Mouse (Mus musculus) spleen, embryonic (tissue): ENCODE results near the gene Tfe3.

Experiments
- CTCF ChIA-PET: fragments of 350-600 bp; sonication (Branson Sonifier 250); formaldehyde crosslinking; loops from one replicate; lab custom pipeline; 2022; lab: Charles Lee

The Tfe3 gene

DNA sequence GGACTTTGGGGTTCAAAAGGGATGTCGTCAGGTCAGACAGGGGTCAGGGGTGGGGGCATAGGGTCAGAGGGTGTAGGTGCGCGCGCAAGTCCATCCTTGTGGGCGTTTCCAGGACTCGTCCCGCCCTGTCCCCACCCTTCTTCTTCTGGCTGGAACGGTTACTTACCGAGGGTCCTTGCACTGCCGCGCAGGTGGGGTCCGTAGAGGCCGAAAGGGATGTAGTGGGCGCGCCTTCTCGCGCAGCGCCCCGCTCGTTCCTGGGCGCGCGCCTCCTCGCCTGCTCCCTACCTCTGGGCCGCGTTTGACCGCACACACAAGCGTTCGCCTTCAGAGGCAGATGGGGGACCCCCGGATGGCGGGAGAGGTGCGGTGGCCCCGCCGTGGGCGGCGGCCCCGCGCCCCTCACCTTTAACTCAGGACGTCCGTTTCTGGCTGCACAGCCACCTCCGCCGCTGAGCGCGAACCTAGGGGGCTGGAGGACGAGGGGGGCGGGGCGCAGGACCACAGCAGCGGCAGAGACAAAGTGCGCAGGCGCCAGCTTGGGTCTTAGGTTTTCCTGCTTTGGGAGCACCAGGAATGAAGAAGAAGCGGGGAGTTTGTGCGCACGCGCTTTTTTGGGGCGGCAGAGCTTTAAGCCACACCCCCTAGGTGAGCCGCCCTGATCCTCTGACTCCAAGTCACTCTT, 11.8 kb upstream of the Tfe3 start, which contains the start of gene Ccdc120:
Gene Ccdc120, minus strand, starts transcription at position 474 of the 685 bp plus-strand sequence.
- CTCF ChIA-PET, result no interaction called here

- CTCF ChIA-PET, result interaction anchor here (0.6 to 0.7 kb wide), 2 partner anchors 23 to 38 kb away, joined by 3 to 4 read pairs; no protein-coding TSS in a partner anchor
Observed at GRCm38 (mm10) chrX:7753627-7754026, 8.7 kb upstream of the Tfe3 start.

GRCm38 (mm10) chrX:7762921-7763197, 499 bp downstream of the Tfe3 start:
- CTCF ChIA-PET, result no interaction called here

- CTCF ChIA-PET, result no interaction called here
Observed at GRCm38 (mm10) chrX:7763631-7764393, 1.5 kb downstream of the Tfe3 start.

GRCm38 (mm10) chrX:7764657-7765280, 2.4 kb downstream of the Tfe3 start:
- CTCF ChIA-PET, result no interaction called here

- CTCF ChIA-PET, result no interaction called here
Observed at GRCm38 (mm10) chrX:7765281-7765670, 2.9 kb downstream of the Tfe3 start.

GRCm38 (mm10) chrX:7765764-7766163, 3.4 kb downstream of the Tfe3 start:
- CTCF ChIA-PET, result no interaction called here

- CTCF ChIA-PET, result no interaction called here
Observed at GRCm38 (mm10) chrX:7769302-7770017, 7.1 kb downstream of the Tfe3 start.

- CTCF ChIA-PET, result no interaction called here
Observed at GRCm38 (mm10) chrX:7772766-7773165, 10.4 kb downstream of the Tfe3 start.

DNA sequence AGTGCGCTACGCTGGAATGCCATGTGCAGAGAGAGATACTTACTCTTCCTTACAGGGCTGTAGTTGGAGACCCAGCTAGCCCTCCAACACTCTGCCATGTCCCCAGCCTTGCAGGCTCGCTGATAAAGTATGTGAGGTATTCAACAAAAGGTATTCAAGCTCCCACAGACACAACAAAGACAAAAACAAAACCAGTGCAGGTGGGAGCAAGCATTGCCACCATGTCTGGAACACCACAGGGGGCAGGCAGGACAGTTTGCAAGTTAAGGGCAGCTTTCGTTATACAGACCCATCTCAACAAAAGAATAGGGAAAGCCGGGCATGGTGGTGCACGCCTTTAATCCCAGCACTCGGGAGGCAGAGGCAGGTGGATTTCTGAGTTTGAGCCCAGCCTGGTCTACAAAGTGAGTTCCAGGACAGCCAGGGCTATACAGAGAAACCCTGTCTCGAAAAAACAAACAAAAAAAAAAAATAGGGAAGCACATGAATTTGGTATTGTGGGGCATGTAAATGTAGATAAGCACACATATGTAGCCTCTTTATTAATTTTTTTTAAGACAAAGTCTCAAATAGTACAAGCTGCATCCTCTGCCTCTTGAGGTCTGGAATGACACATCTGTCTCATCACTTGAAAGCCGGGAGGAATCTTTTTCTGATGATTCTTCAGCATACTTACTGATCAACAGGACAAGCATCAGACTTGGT, 13.3 kb downstream of the Tfe3 start:
- CTCF ChIA-PET, result no interaction called here

GRCm38 (mm10) chrX:7776329-7777082, 14.1 kb downstream of the Tfe3 start:
- CTCF ChIA-PET, result interaction anchor here (0.5 to 0.7 kb wide), 2 partner anchors 23 to 589 kb away, joined by 3 to 4 read pairs; no protein-coding TSS in a partner anchor

DNA sequence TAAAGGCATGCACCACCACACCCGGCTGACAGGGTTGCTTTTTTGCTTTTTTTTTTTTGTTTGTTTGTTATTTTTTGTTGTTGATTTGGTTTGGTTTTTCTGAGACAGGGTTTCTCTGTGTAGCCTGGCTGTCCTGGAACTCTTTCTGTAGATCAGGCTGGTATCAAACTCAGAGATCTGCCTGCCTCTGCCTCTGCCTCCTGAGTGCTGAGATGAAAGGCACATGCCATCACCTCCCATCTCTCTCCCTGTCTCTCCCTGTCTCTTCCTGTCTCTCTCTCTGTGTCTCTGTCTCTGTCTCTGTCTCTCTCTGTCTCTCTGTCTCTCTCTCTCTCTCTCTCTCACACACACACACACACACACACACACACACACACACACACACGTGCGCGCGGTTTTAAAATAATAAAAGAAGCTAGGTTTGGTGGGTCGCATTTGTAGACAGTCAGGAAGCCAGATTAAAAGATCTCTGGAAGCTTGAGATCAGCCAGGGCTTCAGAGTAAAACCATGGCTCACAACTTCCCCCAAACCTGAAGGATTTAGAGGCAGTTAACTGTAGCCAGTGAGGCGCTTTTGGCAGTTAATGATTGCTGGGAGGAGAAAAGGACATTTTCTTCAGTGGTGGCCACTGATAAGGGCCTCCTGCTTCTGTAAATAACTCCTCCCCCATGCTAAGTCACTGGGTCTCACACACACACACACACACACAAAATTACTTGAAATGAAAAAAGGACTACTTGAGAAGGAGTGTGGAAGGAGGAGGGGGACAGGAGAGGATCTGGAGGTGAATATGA, 16.3 kb downstream of the Tfe3 start:
- CTCF ChIA-PET, result interaction anchor here (0.7 kb wide), 1 partner anchor 26 kb away, joined by 4 read pairs; no protein-coding TSS in a partner anchor

DNA sequence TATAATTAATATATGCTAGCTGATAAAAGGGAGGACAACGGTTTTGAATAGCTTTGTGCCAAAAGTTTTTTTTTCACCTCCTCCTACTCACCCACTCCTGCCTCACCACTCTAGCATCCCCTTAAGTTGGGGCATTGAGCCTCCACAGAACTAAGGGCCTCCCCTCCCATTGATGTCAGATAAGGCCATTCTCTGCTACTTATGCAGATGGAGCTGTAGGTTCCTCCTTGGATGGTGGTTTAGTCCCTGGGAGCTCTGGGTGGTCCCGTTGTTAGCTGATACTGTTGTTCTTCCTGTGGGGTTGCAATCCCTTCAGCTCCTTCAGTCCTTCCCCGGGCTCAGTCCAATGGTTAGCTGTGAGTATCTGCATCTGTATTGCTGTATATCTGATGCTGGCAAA, 16.9 kb downstream of the Tfe3 start:
- CTCF ChIA-PET, result no interaction called here

- CTCF ChIA-PET, result no interaction called here
Observed at GRCm38 (mm10) chrX:7782603-7783092, 20.3 kb downstream of the Tfe3 start.

GRCm38 (mm10) chrX:7789542-7790136, 27.3 kb downstream of the Tfe3 start, which contains the start of gene Gripap1:
TSS of gene Gripap1 (plus strand) at chrX:7789765.
- CTCF ChIA-PET, result interaction anchor here (0.6 kb wide), 1 partner anchor 114 kb away, joined by 3 read pairs; no protein-coding TSS in a partner anchor

DNA sequence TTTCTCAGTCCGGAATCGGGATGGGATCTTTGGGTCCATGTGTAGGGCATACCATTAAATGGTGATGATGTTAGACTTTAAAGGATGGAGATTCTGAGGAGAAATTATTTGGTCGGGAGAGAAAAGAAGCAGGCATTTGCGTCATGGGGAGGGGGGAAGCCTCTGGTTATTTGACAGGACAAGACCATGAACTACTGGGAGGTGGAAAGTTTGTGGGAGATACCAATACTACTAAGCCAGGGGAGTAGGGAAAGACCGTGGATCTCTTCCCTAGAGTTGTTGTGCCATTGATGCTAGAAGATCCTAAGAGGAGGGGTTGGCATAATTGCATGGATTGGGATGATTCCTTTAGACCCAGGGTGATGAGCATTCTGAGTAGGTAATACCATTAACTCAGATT, 27.9 kb downstream of the Tfe3 start:
- CTCF ChIA-PET, result no interaction called here

DNA sequence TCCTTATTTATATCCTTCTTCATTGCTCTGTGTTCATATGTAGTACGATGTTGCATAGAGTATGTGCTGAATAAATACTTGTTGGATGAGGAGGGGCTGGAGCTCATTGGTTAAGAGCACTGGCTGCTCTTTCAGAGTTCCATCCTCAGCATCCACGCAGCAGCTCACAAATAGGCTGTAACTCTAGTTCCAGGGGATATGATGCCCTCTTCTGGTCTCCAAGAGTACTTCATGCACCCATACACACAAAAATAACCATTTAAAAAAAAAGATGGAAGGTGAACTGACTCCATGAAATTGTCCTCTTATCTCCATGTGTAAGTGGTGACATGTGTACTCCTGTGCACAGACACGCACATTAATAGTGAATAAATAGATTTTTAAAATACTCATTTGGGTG, 31.0 kb downstream of the Tfe3 start:
- CTCF ChIA-PET, result no interaction called here

- CTCF ChIA-PET, result interaction anchor here (0.7 kb wide), 1 partner anchor 52 kb away, joined by 4 read pairs; no protein-coding TSS in a partner anchor
Observed at GRCm38 (mm10) chrX:7795016-7795415, 32.7 kb downstream of the Tfe3 start.

DNA sequence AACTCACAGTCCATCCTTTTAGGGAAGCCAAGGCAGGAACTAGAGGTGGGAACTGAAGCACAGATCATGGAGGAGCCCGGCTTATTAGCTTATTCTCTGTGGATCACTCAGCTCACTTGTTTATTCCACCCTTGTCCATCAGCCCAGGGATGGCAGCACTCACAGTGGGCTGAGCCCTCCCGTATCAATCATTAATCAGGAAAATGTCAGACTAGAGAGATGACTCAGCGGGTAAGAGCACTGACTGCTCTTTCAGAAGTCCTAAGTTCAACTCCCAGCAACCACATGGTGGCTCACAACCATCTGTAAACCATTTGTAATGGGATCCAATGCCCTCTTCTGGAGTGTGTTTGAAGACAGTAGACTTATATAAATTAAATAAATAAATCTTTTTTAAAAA, 35.0 kb downstream of the Tfe3 start:
- CTCF ChIA-PET, result no interaction called here
